Mouse (Mus musculus) right cerebral cortex, postnatal 4 days (tissue): Measurements from ENCODE around the gene Fryl.

Source experiments
- DNase-seq: peaks from one replicate; pipeline ENCODE4 v3.0.0-alpha.2; 2022

The Fryl gene

DNA sequence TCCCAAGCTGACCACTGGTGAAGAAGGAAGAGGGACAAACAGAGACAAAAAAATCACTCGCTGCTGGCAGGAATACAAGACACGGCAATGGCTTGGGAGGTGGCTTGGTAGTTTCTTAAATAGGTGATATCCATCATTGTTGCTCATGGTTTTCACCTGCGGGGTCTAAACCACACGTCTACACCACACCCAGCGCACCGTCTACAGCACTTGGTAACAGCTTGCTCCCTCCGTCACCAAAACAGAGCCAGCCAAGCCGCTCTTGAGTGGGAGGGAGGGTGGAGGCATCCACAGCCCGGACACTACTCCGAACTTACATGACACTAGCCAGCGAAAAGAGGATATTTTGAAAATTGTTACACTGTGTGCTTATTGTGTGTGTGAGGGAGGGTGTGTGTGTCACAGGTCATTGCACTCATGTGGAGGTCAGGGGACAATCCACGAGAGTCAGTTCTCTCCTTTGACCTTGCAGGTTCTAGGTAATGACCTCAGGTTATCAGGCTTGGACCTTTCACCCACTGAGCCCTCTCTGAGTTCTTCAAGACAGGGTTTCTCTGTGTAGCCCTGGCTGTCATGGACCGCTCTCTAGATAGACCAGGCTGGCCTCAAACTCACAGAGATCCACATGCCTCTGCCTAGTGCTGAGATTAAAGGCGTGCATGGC, 102.5 kb downstream of the Fryl start:
- no peak for DNase-seq

- no peak for DNase-seq
Measured at GRCm38 (mm10) chr5:73152206-73152605, 104.2 kb downstream of the Fryl start.

DNA sequence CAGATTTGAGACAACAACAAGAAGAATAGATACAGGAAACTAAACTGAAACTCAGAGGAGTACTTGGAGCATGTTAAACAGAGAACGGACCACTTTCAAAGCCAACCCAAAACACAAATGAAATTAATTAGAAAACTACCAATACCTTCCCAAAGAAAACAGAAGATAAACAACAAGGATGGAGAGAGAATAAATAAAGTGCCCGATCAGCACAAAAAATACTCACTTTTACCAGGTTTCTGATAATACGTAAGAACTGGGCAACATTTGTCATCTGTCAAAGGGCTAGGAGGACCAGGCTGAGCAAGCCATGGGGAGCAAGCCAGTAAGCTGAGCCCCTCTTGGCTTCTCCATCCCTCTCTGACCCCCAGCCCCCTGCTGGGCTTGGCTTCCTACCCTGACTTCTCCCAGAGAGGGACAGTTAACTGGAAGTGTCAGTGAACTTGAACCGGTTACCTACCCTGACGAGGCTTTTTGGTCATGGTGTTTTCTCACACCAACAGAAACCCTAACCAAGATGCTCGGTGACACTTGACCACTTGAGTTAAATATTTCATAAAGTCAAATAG, 105.5 kb downstream of the Fryl start:
- DNase-seq: no peak

DNA sequence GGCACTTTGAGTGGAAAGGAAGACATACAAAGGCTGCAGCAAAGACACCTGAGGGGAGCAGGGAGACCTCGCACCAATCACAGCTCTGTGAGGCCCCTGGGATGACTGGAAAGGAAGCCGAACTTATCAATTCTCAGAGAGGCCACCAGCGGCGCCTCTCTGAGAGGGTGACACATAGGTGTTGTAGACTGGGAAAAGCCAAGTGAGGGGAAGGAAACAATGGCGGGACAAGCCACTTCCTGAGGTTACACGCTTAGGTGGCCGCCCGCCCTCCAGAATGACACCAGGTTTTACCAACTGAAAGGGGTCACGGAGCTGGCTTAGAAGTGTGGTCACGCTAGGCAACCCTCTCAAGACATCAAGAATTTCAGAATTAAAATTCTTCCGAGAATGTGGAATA, 111.4 kb downstream of the Fryl start:
- no peak for DNase-seq

DNA sequence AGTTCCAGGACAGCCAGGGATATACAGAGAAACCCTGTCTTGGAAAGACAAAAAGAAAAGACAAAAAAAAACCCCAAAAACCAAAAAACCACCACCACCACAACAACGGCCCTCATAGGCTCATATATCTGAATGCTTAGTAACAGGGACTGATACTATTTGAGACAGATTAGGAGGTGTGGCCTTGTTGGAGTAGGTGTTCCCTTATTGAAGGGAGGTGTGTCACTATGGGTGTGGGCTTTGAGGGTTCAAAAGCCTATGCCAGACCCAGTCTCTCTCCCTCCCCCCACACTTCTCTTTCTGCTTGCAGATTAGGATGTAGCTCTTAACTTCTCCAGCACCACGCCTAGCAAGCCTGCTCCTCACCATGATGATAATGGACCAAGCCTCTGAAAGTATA, 114.7 kb downstream of the Fryl start:
- DNase-seq: no peak

DNA sequence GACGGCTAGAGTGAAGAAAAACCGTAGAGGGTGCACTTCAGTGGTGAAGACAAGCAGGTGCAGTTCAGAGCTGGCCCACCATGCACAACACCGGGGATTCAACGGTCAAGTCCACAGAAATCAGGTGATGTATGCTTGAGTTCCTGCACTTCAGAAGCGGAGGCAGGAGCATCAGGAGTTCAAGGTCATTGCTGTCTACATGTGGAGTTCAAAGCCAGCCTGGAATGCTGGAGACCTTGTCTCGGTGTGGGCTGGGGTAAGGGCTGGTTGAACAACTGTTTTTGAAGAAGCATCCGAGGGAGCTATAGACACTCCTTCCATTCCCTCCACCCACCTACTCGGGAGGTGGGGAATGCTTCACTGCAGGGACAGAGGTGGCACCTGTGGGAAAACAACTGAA, 115.3 kb downstream of the Fryl start:
- DNase-seq: no peak

- DNase-seq: no peak
Measured at GRCm38 (mm10) chr5:73137561-73137960, 118.9 kb downstream of the Fryl start.

- no peak for DNase-seq
Measured at GRCm38 (mm10) chr5:73135959-73136358, 120.5 kb downstream of the Fryl start.

DNA sequence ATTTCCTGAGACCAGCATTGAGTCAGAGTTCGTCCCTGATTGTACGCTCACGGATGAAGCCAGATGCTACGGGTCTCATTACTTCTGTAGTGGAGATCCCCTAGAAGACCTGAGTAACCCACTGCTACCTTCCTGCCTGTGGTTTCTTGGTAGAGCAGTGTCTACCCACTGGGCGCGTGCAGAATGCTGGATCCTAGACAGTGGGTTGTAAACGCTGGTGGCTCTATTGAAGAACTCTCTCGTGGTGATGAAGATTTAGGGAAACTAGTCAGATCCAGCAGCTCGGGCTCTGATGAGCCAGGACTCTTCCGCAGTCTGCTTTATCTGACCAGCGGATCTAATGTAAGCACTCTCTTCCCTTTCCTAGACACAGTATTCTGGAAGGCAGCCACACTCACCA, 121.3 kb downstream of the Fryl start:
- DNase-seq: no peak

DNA sequence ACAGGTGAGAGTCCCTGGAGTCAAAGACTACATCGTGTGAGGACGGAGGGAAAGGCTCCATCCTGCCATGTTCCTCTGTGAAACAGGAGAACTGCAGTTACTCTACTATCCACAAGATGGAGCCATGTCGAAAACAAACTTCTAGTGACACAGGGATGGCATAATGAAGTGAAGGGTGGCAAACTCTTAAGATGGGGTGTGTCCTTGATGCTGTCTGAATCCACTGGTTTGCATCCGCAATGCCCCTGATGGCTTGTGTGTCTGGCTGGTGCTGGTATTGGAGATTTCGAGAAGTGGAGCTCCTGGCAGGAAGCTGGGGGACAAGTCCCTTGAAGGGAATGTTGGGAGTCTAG, 122.6 kb downstream of the Fryl start:
- no peak for DNase-seq

DNA sequence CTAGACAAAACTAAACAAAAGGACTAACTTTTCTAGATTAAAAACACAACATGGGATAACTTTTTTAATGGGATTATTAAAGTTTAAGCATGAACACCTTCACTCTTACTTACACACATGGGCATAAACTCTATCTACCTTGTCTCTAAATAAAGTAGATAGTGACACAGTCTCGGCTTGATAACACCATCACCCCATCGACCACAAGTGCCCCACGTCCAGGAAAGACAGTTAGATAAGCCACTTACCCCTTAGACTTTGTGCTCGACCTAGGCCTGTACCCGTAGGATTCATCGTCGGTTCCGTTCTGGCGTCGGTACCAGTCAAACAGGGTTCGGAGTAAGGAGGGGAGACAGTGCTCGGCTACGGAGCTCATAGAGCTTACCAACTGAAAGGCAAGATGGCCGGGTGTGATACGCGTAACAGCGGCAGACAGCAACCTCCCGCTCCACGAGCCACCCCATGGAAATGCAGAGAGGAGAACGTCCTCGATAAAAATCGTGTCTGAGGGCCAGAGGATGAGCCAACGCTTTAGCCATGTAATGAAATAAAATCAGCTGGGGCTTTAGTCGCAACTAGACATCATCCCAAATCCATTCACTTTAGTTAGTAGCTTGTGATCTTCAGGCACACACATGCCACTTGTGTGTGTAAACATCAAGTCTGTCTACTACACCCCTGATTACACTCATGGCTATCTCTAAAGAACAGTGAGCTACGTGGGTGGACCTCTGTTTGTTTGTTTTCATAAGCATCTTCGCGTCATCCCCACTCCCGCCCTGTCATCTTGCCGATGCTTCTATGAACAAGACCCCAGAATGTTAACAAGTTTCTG, 123.2 kb downstream of the Fryl start:
- DNase-seq: no peak

GRCm38 (mm10) chr5:73130984-73131383, 125.4 kb downstream of the Fryl start:
- DNase-seq: peak; percentile 16

DNA sequence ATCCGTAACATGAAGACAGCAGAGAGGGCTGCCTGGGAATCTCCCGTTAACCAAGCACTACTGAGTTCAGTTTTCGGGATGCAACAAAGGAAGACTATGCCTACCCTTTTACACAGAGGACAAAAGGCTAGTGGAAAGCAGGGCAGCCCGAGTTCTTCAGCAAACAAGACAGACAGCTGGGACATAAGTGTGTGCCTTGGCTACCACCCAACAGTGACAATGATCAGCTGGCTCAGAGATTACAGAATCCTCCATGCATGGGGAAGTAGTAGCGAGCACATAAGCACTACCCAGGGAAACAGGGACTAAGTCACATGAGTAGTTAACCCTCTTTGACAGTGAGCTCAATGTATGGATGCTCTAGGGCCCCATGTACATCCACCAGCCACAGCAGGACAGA, 126.5 kb downstream of the Fryl start:
- no peak for DNase-seq

DNA sequence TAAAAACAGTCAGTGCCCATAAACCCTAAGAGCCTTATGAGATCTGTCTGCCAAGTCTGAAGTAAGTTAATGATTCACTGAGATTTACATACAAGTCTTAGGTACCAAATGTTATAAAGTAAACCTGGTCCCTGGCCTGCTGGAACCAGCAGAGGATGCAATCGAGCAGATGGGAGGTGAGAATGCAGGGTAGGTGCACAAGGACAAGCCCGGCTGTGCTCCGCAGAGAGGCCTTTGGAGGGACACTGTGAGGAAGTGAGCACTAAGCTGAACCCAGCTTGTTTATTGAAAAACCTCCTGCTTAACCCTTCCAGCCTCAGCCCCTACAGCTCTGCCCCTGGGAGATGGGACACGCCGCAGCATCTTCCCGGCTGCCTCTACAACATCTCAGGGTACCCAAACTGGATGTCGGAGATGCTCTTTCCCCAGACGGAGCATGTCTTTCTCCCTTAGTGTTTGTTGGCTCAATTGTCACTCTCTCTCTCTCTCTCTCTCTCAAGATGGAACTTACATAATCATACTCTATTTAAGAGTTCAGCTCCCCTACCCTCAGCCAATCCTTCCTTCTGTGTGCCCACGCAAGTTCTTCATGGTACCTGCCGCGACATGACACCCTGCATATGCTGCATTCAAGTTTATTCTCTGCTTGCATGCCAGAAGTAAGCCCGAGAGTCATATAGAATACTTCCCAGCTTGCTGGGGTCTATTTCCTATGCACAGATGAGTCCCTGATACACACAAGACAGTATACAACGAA, 136.3 kb downstream of the Fryl start:
- no peak for DNase-seq

- DNase-seq: no peak
Measured at GRCm38 (mm10) chr5:73119524-73119923, 136.9 kb downstream of the Fryl start.

DNA sequence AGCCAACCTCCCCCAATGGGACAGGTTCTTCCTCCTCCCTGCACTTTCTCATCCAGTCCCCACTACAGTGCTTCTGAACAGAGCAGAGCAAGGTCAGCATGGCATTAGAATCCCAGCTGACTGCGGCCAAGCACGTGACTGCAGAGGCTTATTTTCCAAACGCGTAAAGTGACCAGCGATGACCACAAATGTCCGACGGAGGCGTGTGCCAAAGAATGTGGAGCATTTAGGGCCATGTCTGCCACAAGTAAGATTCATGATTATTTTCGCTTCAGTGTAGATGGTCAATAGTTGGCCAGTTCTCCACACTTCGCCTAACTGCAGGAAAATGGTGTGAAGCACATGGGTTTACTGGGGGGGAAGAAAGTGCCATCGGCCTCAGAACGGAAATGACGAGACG, 137.6 kb downstream of the Fryl start:
- DNase-seq: no peak

- no peak for DNase-seq
Measured at GRCm38 (mm10) chr5:73114878-73115277, 141.5 kb downstream of the Fryl start.

GRCm38 (mm10) chr5:73112331-73112730, 144.1 kb downstream of the Fryl start:
- DNase-seq: no peak

GRCm38 (mm10) chr5:73103657-73104056, 152.8 kb downstream of the Fryl start:
- DNase-seq: no peak

- no peak for DNase-seq
Measured at GRCm38 (mm10) chr5:73102342-73102989, 154.0 kb downstream of the Fryl start.

DNA sequence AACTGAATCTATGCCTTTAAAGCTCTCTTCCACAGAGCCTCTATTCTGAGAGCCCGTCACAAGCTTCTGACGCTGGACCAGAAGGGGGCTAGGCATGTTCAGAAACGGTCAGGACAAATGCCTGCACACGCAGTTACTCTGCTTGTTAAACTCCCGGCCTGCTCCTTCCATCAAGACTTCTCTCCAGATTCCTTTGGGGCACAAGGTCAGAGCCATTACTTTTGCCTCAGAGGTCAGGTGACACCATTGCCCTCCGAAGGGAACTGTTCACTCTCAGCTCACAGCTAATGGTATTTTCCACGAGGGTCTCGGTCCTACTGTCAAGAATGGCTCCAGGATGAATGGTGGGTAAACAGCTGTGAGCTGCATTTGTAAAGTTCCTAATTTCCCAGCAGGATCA, 164.2 kb downstream of the Fryl start:
- no peak for DNase-seq

- DNase-seq: no peak
Measured at GRCm38 (mm10) chr5:73089158-73089557, 167.3 kb downstream of the Fryl start.

- DNase-seq: no peak
Measured at GRCm38 (mm10) chr5:73081496-73081895, 174.9 kb downstream of the Fryl start.
